Mouse (Mus musculus) gastrocnemius, postnatal 10 days (tissue): ENCODE measurements around the gene Sdcbp2. TPM values are rescaled to one million over a fixed set of nuclear protein-coding genes. Genes with fewer than 3 reads are reported as not detected.

Source experiments
- DNase-seq: peaks from one replicate; pipeline ENCODE4 v3.0.0; 2021; ENCODE audit warnings: mixed read lengths
- total RNA-seq, 2 experiments: library from RNA; stranded (reverse); gene quantifications; 2 replicates each; pipeline ENCODE4 v1.2.3; 2021

Sdcbp2 gene
- total RNA-seq, 2 experiments from 2014 or later, result 0.66 to 1.5 TPM

GRCm38 (mm10) chr2:151631406-151632158 lies 59.2 kb downstream of the Sdcbp2 start:
- no peak for DNase-seq

- DNase-seq, result peak; percentile 54
These were observed 59.9 kb downstream of the Sdcbp2 start, which contains the start of gene Snph for GRCm38 (mm10) chr2:151632159-151632814. Gene Snph (minus strand): TSS chr2:151632593.

- no peak for DNase-seq
These were observed 60.6 kb downstream of the Sdcbp2 start for GRCm38 (mm10) chr2:151632982-151633381.

- no peak for DNase-seq
These were observed 62.5 kb downstream of the Sdcbp2 start for GRCm38 (mm10) chr2:151634903-151635302.

- no peak for DNase-seq
These were observed 63.1 kb downstream of the Sdcbp2 start for GRCm38 (mm10) chr2:151635362-151636014.

GRCm38 (mm10) chr2:151636015-151636402 lies 63.6 kb downstream of the Sdcbp2 start:
- no peak for DNase-seq

Other genes starting within 250 kb of the Sdcbp2 start
- not detected for gene 4921509C19Rik, start 96.5 kb upstream of the Sdcbp2 start, total RNA-seq
- gene Nsfl1c, start 78.4 kb upstream of the Sdcbp2 start, total RNA-seq, result 100 to 1,000 TPM; 103 to 119 TPM
- gene Fkbp1a, start 30.1 kb upstream of the Sdcbp2 start, total RNA-seq, result 100 to 1,000 TPM; 238 to 248 TPM
- gene Snph, start 60.0 kb downstream of the Sdcbp2 start, total RNA-seq, result 1 to 10 TPM; 6.4 to 8.2 TPM
- not detected for gene Rad21l, start 95.9 kb downstream of the Sdcbp2 start, total RNA-seq
- gene Tmem74b, start 129.4 kb downstream of the Sdcbp2 start, total RNA-seq, result under 1 TPM; 0.61 to 0.99 TPM
- gene Psmf1, start 171.6 kb downstream of the Sdcbp2 start, total RNA-seq, result 10 to 100 TPM; 27.8 to 27.9 TPM